Mouse (Mus musculus): ENCODE measurements around the gene Rab8b.

DNA sequence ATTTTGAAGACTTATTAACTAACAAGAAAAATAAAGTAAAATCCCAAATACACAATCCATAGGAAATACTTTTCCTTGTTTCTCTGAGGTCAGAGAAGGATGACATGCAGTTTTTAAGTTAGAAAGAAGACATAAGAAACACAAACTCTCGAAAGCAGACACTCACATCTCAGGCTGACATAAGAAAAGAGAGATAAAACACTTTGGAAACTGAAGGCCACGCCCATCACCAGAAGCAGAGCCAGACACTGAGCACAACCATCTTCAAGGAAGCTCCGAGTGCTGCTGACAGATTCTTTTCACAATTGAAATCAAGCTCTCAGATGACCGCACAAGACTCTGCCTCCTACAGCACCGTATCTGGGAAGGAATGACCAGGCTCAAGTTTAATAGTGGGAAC is 23.5 kb downstream of the Rab8b start:
- no peak for TF ChIP-seq CTCF (IDR thresholded peaks at IDR 0.05; ENCODE audit: control insufficient read depth, insufficient read depth, low read length)
- TF ChIP-seq POLR2A (IDR thresholded peaks at IDR 0.05; ENCODE audit: borderline replicate concordance, control insufficient read depth, low read depth, low read length), result no peak
